Mouse (Mus musculus): ENCODE results near the gene Unc13a. TPM values are rescaled to one million over a fixed set of nuclear protein-coding genes. Genes with fewer than 3 reads are reported as not detected.

Gene Unc13a
- polyA plus RNA-seq, 1 experiment, result 1.6 TPM

- whole genome bisulfite sequencing, result 87% methylated on average over 7 of the region's 7 CpGs
- TF ChIP-seq POLR2A (IDR thresholded peaks at IDR 0.05; ENCODE audit: low read depth, low read length) (no peak), CTCF (IDR thresholded peaks at IDR 0.05; ENCODE audit: extremely low read depth, insufficient read length, insufficient replicate concordance, low read depth, low read length) (no peak)
- Histone ChIP-seq H3K27me3 (ENCODE audit: control insufficient read depth, insufficient read depth, low read length) (peaks cover 6% of the 10 kb centered on the region), H3K4me3 (ENCODE audit: low read depth, low read length) (no peak overlapping the region), H3K36me3 (ENCODE audit: control insufficient read depth, insufficient read depth, low read length) (no peaks in the 10 kb centered on the region), H3K27ac (ENCODE audit: insufficient read depth, low read depth, low read length) (no peak overlapping the region), H3K4me1 (ENCODE audit: control insufficient read depth, insufficient read depth, insufficient read length, low read length) (peaks cover 14% of the 10 kb centered on the region)
These were observed 67.5 kb downstream of the Unc13a start for GRCm38 (mm10) chr8:71604021-71604420.

DNA sequence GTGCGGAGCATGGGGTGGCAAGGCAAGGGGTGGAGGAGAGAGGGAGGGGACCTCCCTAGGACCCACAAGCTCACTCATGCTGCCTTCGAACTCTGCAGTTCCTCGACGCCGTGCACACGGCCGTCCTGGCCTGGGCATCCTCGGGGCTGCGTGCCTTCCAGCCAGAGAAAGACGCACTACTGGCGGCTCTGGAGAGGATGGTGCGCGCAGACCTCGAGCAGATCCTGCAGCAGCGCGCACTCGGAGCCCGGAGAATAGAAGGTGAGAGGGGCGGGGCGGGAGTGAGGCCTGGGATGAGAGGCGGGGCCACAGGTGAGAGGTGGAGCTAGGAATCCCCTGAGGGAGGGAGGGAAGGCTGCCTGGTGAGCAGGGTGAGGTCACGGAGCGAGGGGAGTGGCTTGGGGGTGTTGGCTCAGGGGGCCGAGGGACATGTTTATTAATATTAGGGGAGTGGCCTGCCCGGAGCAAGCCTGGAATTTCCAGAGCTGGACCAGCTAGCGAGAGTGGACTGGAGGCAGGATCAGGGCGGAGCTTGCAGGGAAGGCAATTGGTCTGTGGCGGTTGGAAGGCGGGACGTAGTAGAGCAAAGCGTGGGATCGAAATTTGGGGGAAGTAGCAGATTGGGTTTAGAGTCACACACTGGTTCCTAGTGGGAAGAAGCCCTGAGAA, 68.8 kb downstream of the Unc13a start:
- peaks cover 14% of the 10 kb centered on the region for H3K4me1 ChIP-seq (ENCODE audit: control insufficient read depth, insufficient read depth, insufficient read length, low read length)
- TF ChIP-seq CTCF (IDR thresholded peaks at IDR 0.05; ENCODE audit: extremely low read depth, insufficient read length, insufficient replicate concordance, low read depth, low read length), result no peak
- WGBS, result 1% methylated on average over 32 of the region's 32 CpGs
- peak overlapping the region; percentile 50 for H3K4me3 ChIP-seq (ENCODE audit: low read depth, low read length)
- H3K36me3 ChIP-seq (ENCODE audit: control insufficient read depth, insufficient read depth, low read length), result no peaks in the 10 kb centered on the region
- peaks cover 6% of the 10 kb centered on the region for H3K27me3 ChIP-seq (ENCODE audit: control insufficient read depth, insufficient read depth, low read length)
- H3K27ac ChIP-seq (ENCODE audit: insufficient read depth, low read depth, low read length), result no peak overlapping the region

DNA sequence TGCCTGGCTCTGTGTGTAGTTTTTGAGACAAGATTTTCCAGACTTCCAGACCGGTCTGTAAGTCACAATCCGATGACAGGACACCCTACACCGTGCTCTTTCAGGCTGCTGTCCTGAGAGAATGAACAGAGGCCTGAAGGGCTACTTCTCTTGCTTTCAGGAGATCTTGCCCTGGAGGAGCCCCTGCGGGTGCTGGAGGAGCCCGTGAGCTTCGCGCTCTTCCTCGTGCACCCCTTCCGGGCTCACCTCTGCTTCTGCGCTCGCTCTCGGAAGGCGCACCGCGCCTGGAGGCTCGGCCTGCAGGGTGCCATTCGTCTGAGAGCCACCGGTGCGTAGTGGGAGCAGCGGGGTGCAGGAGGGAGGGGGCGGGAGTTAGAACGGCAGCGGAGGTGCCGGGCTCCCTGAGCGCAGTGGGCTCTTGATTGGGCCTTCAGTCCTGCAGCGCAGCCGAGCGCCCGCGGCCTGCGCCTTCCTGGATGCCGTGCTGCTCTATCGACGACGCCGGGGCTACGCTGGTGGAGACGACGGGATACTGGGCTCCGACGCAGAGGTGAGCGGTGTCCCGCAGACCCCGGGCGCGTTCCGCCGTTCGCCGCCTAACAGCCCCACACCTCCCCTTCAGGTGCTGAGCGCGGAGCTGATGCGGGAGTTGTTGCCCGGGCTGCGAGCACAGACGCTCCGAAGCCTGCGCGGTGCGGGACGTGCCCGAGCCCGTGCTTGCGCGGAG, 69.5 kb downstream of the Unc13a start:
- TF ChIP-seq POLR2A (IDR thresholded peaks at IDR 0.05; ENCODE audit: low read depth, low read length) (no peak), CTCF (IDR thresholded peaks at IDR 0.05; ENCODE audit: extremely low read depth, insufficient read length, insufficient replicate concordance, low read depth, low read length) (no peak)
- H3K36me3 ChIP-seq (ENCODE audit: control insufficient read depth, insufficient read depth, low read length), result no peaks in the 10 kb centered on the region
- H3K4me3 ChIP-seq (ENCODE audit: low read depth, low read length), result peak overlapping the region; percentile 50
- H3K27me3 ChIP-seq (ENCODE audit: control insufficient read depth, insufficient read depth, low read length), result peaks cover 6% of the 10 kb centered on the region
- WGBS, result 7% methylated on average over 65 of the region's 65 CpGs
- no peak overlapping the region for H3K27ac ChIP-seq (ENCODE audit: insufficient read depth, low read depth, low read length)
- H3K4me1 ChIP-seq (ENCODE audit: control insufficient read depth, insufficient read depth, insufficient read length, low read length), result peaks cover 14% of the 10 kb centered on the region

GRCm38 (mm10) chr8:71598841-71599240, 72.7 kb downstream of the Unc13a start:
- WGBS, result 93% methylated on average over 5 of the region's 5 CpGs
- no peak for TF ChIP-seq POLR2A (IDR thresholded peaks at IDR 0.05; ENCODE audit: low read depth, low read length)
- no peak for TF ChIP-seq CTCF (IDR thresholded peaks at IDR 0.05; ENCODE audit: extremely low read depth, insufficient read length, insufficient replicate concordance, low read depth, low read length)
- H3K27me3 ChIP-seq (ENCODE audit: control insufficient read depth, insufficient read depth, low read length), result peaks cover 6% of the 10 kb centered on the region
- no peaks in the 10 kb centered on the region for H3K36me3 ChIP-seq (ENCODE audit: control insufficient read depth, insufficient read depth, low read length)
- no peak overlapping the region for H3K4me3 ChIP-seq (ENCODE audit: low read depth, low read length)
- peaks cover 14% of the 10 kb centered on the region for H3K4me1 ChIP-seq (ENCODE audit: control insufficient read depth, insufficient read depth, insufficient read length, low read length)
- no peak overlapping the region for H3K27ac ChIP-seq (ENCODE audit: insufficient read depth, low read depth, low read length)

- no peaks in the 10 kb centered on the region for H3K36me3 ChIP-seq (ENCODE audit: control insufficient read depth, insufficient read depth, low read length)
- TF ChIP-seq CTCF (IDR thresholded peaks at IDR 0.05; ENCODE audit: extremely low read depth, insufficient read length, insufficient replicate concordance, low read depth, low read length), result no peak
- TF ChIP-seq POLR2A (IDR thresholded peaks at IDR 0.05; ENCODE audit: low read depth, low read length), result no peak
- peaks cover 12% of the 10 kb centered on the region for H3K4me1 ChIP-seq (ENCODE audit: control insufficient read depth, insufficient read depth, insufficient read length, low read length)
- H3K27ac ChIP-seq (ENCODE audit: insufficient read depth, low read depth, low read length), result no peak overlapping the region
- no peak overlapping the region for H3K4me3 ChIP-seq (ENCODE audit: low read depth, low read length)
- H3K27me3 ChIP-seq (ENCODE audit: control insufficient read depth, insufficient read depth, low read length), result peaks cover 6% of the 10 kb centered on the region
These were observed 73.2 kb downstream of the Unc13a start for GRCm38 (mm10) chr8:71598375-71598774.

- Histone ChIP-seq H3K36me3 (ENCODE audit: control insufficient read depth, insufficient read depth, low read length) (no peaks in the 10 kb centered on the region), H3K4me3 (ENCODE audit: low read depth, low read length) (no peak within 1 kb of the TSS), H3K4me1 (ENCODE audit: control insufficient read depth, insufficient read depth, insufficient read length, low read length) (peaks cover 12% of the 10 kb centered on the region), H3K27ac (ENCODE audit: insufficient read depth, low read depth, low read length) (no peak within 1 kb of the TSS), H3K27me3 (ENCODE audit: control insufficient read depth, insufficient read depth, low read length) (peaks cover 6% of the 10 kb centered on the region)
- no peak for TF ChIP-seq CTCF (IDR thresholded peaks at IDR 0.05; ENCODE audit: extremely low read depth, insufficient read length, insufficient replicate concordance, low read depth, low read length)
- no peak for TF ChIP-seq POLR2A (IDR thresholded peaks at IDR 0.05; ENCODE audit: low read depth, low read length)
- 89% methylated on average over 3 of the region's 3 CpGs for WGBS
These were observed 74.1 kb downstream of the Unc13a start, which contains the start of gene Fam129c for GRCm38 (mm10) chr8:71597451-71597850. Fam129c (plus strand) TSS chr8:71597648.

- peaks cover 7% of the 10 kb centered on the region for H3K4me1 ChIP-seq (ENCODE audit: control insufficient read depth, insufficient read depth, insufficient read length, low read length)
- TF ChIP-seq CTCF (IDR thresholded peaks at IDR 0.05; ENCODE audit: extremely low read depth, insufficient read length, insufficient replicate concordance, low read depth, low read length), result no peak
- TF ChIP-seq POLR2A (IDR thresholded peaks at IDR 0.05; ENCODE audit: low read depth, low read length), result no peak
- H3K27me3 ChIP-seq (ENCODE audit: control insufficient read depth, insufficient read depth, low read length), result peaks cover under 1% of the 10 kb centered on the region
- no peaks in the 10 kb centered on the region for H3K36me3 ChIP-seq (ENCODE audit: control insufficient read depth, insufficient read depth, low read length)
- WGBS, result 63% methylated on average over 4 of the region's 4 CpGs
- H3K27ac ChIP-seq (ENCODE audit: insufficient read depth, low read depth, low read length), result no peak overlapping the region
- H3K4me3 ChIP-seq (ENCODE audit: low read depth, low read length), result no peak overlapping the region
These were observed 74.8 kb downstream of the Unc13a start for GRCm38 (mm10) chr8:71596798-71597197.
